Mouse (Mus musculus) kidney, adult 2 months (tissue): Measurements from ENCODE around the gene Csnk2a1. TPM values are rescaled to one million over a fixed set of nuclear protein-coding genes. Genes with fewer than 3 reads are reported as not detected.

Experiments used
- DNase-seq: peaks from one replicate; pipeline ENCODE4 v3.0.0; 2021
- H3K27ac ChIP-seq: fragments of 200-500 bp; 2 replicates; pipeline ENCODE4 v1.5.1; 2012; ENCODE audit warnings: low read depth, low read length, control low read depth, inconsistent platforms; ENCODE audit not compliant: insufficient read depth
- H3K27me3 ChIP-seq: fragments of 200-500 bp; replicated peaks from 2 replicates; pipeline ENCODE4 v1.6.1; 2012; ENCODE audit warnings: mild to moderate bottlenecking, moderate library complexity, low read length, inconsistent platforms; ENCODE audit not compliant: control insufficient read depth, insufficient read depth
- H3K36me3 ChIP-seq: fragments of 200-500 bp; 2 replicates; pipeline ENCODE4 v1.6.1; 2012; ENCODE audit warnings: mild to moderate bottlenecking, moderate library complexity, low read length, inconsistent platforms; ENCODE audit not compliant: control insufficient read depth, insufficient read depth
- H3K4me1 ChIP-seq: fragments of 200-500 bp; 2 replicates; pipeline ENCODE4 v1.6.1; 2011; ENCODE audit warnings: low read length; ENCODE audit not compliant: control insufficient read depth, insufficient read depth
- H3K4me3 ChIP-seq: fragments of 200-500 bp; 2 replicates; pipeline ENCODE4 v1.5.1; 2011; ENCODE audit warnings: mild to moderate bottlenecking, low read depth, low read length, control low read depth; ENCODE audit not compliant: insufficient read depth
- CTCF ChIP-seq: fragments of 200-500 bp; conservative IDR thresholded peaks from 2 replicates; pipeline ENCODE4 v1.5.1; 2011; ENCODE audit warnings: low read depth, mild to moderate bottlenecking, control low read depth, low read length, moderate library complexity, mixed read lengths; ENCODE audit not compliant: insufficient read depth, insufficient read length
- POLR2A ChIP-seq: fragments of 200-500 bp; IDR thresholded peaks from one replicate; pipeline ENCODE4 v1.6.1; 2011; ENCODE audit warnings: low read depth, low read length, control low read depth
- WGBS: fragments of 180-500 bp; shearing (Covaris S2); methylation state at CpG from one replicate; pipeline ENCODE4 v1.1.7; 2018; 5-methylcytosine and 5-hydroxymethylcytosine counted together
- polyA plus RNA-seq: library from polyadenylated mRNA; depleted of rRNA; stranded (reverse); fragments of >200 nt; gene quantifications from 2 replicates; pipeline ENCODE4 v1.2.3, GENCODE M21; 2012

Gene Csnk2a1
- polyA plus RNA-seq, 1 experiment, result 35.0 TPM

DNA sequence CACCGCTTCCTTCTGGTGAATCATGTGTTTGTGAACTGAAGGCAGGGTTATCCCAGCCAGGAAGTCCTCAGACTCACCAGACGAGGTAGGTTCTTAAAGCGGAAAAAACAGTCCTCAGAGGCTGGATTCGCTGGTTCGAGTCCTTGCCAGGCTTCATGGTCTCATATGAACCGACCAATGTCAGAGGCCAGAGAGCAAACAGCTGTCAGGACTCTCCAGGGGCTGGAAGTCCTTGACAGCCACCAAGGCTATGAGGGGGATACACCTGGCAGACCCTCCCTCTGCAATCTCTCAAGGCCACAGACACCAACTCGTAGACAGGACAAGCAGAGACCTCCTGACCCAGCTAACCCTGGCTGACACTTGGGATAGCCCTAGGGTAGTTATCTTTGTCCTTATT lies 37.4 kb upstream of the Csnk2a1 start:
- no peak overlapping the region for H3K27ac ChIP-seq
- H3K4me1 ChIP-seq, result no peaks in the 10 kb centered on the region
- no peaks in the 10 kb centered on the region for H3K36me3 ChIP-seq
- 51% methylated on average over 7 of the region's 7 CpGs for WGBS
- no peak overlapping the region for H3K4me3 ChIP-seq
- no peaks in the 10 kb centered on the region for H3K27me3 ChIP-seq
- TF ChIP-seq POLR2A (no peak), CTCF (no peak)
- DNase-seq, result no peak

DNA sequence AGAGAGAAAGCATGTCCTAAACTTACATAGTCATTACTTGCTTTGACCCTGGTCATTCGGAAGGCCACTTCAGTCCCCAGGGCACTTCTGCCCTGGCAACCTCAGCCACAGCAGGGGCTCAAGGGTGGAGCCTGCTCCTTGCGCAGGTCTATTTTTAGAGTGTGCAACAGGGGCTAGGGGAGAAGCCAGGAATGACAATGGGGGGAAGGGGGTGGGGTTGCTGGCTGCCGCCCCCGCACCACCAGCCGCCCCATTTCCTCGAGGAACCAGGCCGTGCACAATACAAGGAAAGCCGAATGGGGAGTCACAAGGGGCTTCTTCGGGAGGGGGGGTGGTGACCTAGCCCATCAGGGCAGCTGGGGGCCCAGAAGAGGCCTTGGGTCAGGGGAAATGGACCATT lies 37.0 kb upstream of the Csnk2a1 start:
- H3K4me3 ChIP-seq, result no peak overlapping the region
- TF ChIP-seq CTCF, result no peak
- no peak for TF ChIP-seq POLR2A
- no peaks in the 10 kb centered on the region for H3K36me3 ChIP-seq
- WGBS, result 55% methylated on average over 9 of the region's 9 CpGs
- H3K27me3 ChIP-seq, result no peaks in the 10 kb centered on the region
- peak; percentile 32 for DNase-seq
- H3K4me1 ChIP-seq, result no peaks in the 10 kb centered on the region
- H3K27ac ChIP-seq, result no peak overlapping the region

DNA sequence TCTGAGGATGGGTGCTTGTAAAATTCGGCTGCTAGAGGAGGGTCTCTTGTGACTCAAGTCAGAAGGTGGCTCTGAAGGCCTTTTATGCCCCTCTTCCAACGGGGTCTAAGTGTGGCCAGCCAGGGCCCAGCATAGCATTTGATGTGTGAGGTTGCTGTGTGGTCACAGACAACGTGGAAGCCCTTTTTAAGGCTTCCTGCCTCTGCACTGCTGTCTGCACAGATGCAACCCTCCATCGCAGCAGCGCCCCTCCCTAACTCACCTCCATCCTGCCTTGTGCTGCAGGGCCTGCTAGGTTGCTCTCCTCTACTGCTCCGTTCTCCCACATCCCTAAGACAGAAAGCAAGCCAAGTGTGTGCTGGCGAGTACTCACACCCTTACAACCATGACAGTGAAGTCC lies 36.5 kb upstream of the Csnk2a1 start:
- Histone ChIP-seq H3K36me3 (no peaks in the 10 kb centered on the region), H3K27ac (no peak overlapping the region), H3K4me1 (no peaks in the 10 kb centered on the region), H3K27me3 (no peaks in the 10 kb centered on the region), H3K4me3 (no peak overlapping the region)
- 75% methylated on average over 7 of the region's 7 CpGs for WGBS
- no peak for DNase-seq
- TF ChIP-seq POLR2A (no peak), CTCF (no peak)

DNA sequence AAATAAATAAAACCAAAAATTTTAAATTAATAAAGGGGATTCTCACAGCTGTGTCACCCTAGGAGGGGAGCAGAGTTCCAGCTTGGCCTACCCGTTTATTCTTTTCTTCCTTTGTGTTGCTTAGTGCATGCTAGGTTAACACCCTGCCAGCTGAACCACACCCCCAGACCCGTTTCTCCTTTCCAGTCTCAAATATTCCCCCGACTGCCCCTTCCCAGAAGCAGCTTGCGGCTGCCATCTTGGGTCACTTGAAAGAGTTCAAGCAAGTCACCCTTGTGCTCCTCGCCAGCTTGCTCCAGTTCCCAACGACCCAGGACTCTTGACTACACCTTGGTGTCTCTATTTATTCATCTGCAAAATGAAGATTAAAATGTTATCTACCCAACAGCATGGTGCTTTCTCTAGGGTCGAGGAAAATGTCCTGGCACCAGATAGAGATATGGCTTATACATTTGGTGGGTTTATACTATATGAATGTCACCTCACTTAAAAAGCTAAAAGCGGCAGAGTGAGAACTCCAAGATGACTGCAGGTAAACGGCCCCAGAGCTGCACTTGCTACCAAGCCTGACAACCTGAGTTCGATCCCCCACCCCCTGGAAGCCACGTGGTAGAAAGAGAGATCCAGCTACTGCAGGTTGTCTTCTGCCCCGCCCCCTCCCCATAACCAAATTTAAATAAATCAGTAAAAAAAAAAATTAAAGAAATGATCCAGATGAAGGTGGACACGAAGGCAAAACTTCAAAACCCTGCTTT lies 33.9 kb upstream of the Csnk2a1 start:
- no peak for DNase-seq
- no peak for TF ChIP-seq POLR2A
- TF ChIP-seq CTCF, result no peak
- H3K27me3 ChIP-seq, result no peaks in the 10 kb centered on the region
- H3K27ac ChIP-seq, result no peak overlapping the region
- 78% methylated on average over 13 of the region's 13 CpGs for WGBS
- no peaks in the 10 kb centered on the region for H3K36me3 ChIP-seq
- H3K4me3 ChIP-seq, result no peak overlapping the region
- H3K4me1 ChIP-seq, result no peaks in the 10 kb centered on the region

DNA sequence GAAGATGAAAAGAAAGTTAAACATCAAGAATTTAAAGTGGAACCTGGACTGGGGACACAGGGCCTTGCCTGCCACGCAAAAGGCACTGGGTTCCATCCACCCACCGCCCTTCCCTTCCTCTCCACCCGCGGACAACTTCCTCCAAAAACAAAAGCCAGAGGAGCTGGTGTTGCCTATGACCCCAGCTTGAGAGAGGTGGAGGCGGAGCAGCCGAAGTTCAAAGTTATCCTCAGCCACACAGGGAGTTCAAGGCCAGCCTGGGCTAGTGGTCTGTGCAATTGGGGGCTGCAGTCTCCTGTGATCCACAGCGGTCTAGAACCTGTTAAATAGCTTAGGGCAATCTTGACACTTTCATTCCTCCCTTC lies 33.3 kb upstream of the Csnk2a1 start:
- no peaks in the 10 kb centered on the region for H3K4me1 ChIP-seq
- WGBS, result 68% methylated on average over 7 of the region's 7 CpGs
- no peak overlapping the region for H3K4me3 ChIP-seq
- H3K27ac ChIP-seq, result no peak overlapping the region
- TF ChIP-seq POLR2A, result no peak
- TF ChIP-seq CTCF, result no peak
- DNase-seq, result no peak
- H3K27me3 ChIP-seq, result no peaks in the 10 kb centered on the region
- H3K36me3 ChIP-seq, result no peaks in the 10 kb centered on the region

DNA sequence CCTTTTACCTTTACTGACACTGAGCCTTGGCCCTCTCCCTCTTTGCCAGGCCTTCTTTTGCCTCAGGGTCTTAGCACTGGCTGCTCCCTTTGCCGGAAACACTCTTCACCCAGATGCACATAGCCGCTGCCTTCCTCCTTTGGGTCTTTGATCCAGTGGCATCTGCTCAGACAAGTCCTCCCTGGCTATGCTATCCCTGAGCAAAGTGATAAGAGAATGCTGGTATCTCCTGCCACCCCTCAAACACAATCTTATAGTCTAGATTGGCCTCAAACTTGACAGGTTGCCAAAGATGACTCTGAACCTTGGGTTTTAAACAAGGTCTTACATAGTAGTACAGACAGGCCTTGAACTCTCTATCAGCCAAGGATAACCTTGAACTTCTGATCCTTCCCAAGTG lies 32.1 kb upstream of the Csnk2a1 start:
- no peak for TF ChIP-seq CTCF
- TF ChIP-seq POLR2A, result no peak
- Histone ChIP-seq H3K27ac (no peak overlapping the region), H3K4me1 (no peaks in the 10 kb centered on the region), H3K27me3 (no peaks in the 10 kb centered on the region), H3K4me3 (no peak overlapping the region), H3K36me3 (no peaks in the 10 kb centered on the region)
- 97% methylated on average over 2 of the region's 2 CpGs for WGBS
- DNase-seq, result no peak

DNA sequence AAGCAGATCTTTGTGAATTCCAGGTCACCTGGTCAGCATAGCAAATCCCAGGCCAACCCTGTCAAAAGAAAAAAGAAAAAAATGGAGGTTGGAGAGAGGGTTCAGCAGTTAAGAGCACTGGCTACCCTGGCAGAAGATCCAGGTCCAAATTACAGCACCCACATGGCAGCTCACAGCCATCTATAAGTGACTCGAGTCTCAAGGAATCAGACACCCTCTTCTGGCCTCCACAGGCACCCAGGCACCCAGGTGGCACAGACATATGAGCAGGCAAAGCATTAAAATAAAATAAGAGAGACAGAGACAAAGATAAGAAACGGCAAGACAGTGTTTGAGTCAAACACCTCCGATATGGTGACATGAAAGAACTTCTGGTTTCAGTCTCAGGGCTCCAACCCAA lies 29.7 kb upstream of the Csnk2a1 start:
- H3K36me3 ChIP-seq, result no peaks in the 10 kb centered on the region
- H3K27me3 ChIP-seq, result no peaks in the 10 kb centered on the region
- no peak overlapping the region for H3K27ac ChIP-seq
- H3K4me1 ChIP-seq, result no peaks in the 10 kb centered on the region
- 44% methylated on average over 3 of the region's 3 CpGs for WGBS
- TF ChIP-seq CTCF, result no peak
- TF ChIP-seq POLR2A, result no peak
- H3K4me3 ChIP-seq, result no peak overlapping the region
- no peak for DNase-seq
